Comparison of ENCODE assay signal across 7 mouse cellular contexts in genomic region chr17:36083266-36083869, GRCm38 (mm10). TPM values are rescaled to one million over a fixed set of nuclear protein-coding genes. Genes with fewer than 3 reads are reported as not detected.
DNase-seq lines count a peak whose midpoint lies in the region; ATAC-seq and TF ChIP-seq lines count a peak whose summit lies in the region.

No protein-coding gene starts in this region.

- DNase-seq in urinary bladder, postnatal 25 days (ENCODE audit: low spot score), result peak; percentile 24
- DNase-seq in urinary bladder, postnatal 10 days (ENCODE audit: low spot score), result no peak
- DNase-seq in embryo, embryonic 10 days (ENCODE audit: low spot score), result peak; percentile 73
- peak; percentile 60 to 84 for DNase-seq in kidney, postnatal 25 days
- DNase-seq in stomach, postnatal 0 days (ENCODE audit: low spot score), result peak; percentile 64

- TF ChIP-seq EP300 in stomach, postnatal 0 days (optimal IDR thresholded peaks at IDR 0.05), result no peak

- no peak for TF ChIP-seq CTCF in stomach, postnatal 0 days (IDR thresholded peaks at IDR 0.05; ENCODE audit: low read depth)

- ATAC-seq in heart, embryonic 16.5 days (replicated peaks; ENCODE audit: extremely low read depth, insufficient read depth, low FRiP score), result peak; percentile 37; the same call in 1 of the 2 replicates
- peak; percentile 74 for ATAC-seq in stomach, postnatal 0 days (ENCODE audit: low FRiP score, low TSS enrichment)

- peak overlapping the region; percentile 98 for H3K4me2 ChIP-seq in heart, embryonic 16.5 days (ENCODE audit: low read depth, low read length)
- peak overlapping the region; percentile 82 for H3K4me2 ChIP-seq in stomach, postnatal 0 days (replicated peaks; ENCODE audit: low read depth)

- H3K9ac ChIP-seq in heart, embryonic 16.5 days (ENCODE audit: low read length), result peak overlapping the region; percentile 28
- peak overlapping the region; percentile 45 for H3K9ac ChIP-seq in stomach, postnatal 0 days (ENCODE audit: low read length)

- H3K9me3 ChIP-seq in heart, embryonic 16.5 days (replicated peaks; ENCODE audit: control insufficient read depth, low read length), result no peaks in the 10 kb centered on the region
- no peaks in the 10 kb centered on the region for H3K9me3 ChIP-seq in megakaryocyte, embryonic 14.5 days
- no peaks in the 10 kb centered on the region for H3K9me3 ChIP-seq in stomach, postnatal 0 days (ENCODE audit: control insufficient read depth, low read length)

- peaks cover 27% of the 10 kb centered on the region for H3K27me3 ChIP-seq in heart, embryonic 16.5 days (ENCODE audit: control insufficient read depth, insufficient read depth, low read length)
- peaks cover 41% of the 10 kb centered on the region for H3K27me3 ChIP-seq in megakaryocyte, embryonic 14.5 days (replicated peaks)
- no peaks in the 10 kb centered on the region for H3K27me3 ChIP-seq in stomach, postnatal 0 days (ENCODE audit: control insufficient read depth, insufficient read depth, low read length)

- no peaks in the 10 kb centered on the region for H3K36me3 ChIP-seq in heart, embryonic 16.5 days (ENCODE audit: control insufficient read depth, insufficient read depth)
- H3K36me3 ChIP-seq in megakaryocyte, embryonic 14.5 days (replicated peaks; ENCODE audit: low read length), result no peaks in the 10 kb centered on the region
- no peaks in the 10 kb centered on the region for H3K36me3 ChIP-seq in stomach, postnatal 0 days (ENCODE audit: control insufficient read depth, insufficient read depth, low read length)

- no peaks in the 10 kb centered on the region; the same call in 1 of the 2 replicates for H3K4me1 ChIP-seq in heart, embryonic 16.5 days (ENCODE audit: control insufficient read depth, insufficient read depth, low read length)
- H3K4me1 ChIP-seq in megakaryocyte, embryonic 14.5 days, result peaks cover 14% of the 10 kb centered on the region
- H3K4me1 ChIP-seq in stomach, postnatal 0 days (replicated peaks; ENCODE audit: control insufficient read depth, insufficient read depth), result no peaks in the 10 kb centered on the region

- no peak overlapping the region for H3K27ac ChIP-seq in heart, embryonic 16.5 days (ENCODE audit: low read length)
- H3K27ac ChIP-seq in stomach, postnatal 0 days (replicated peaks), result no peak overlapping the region

- under 1% methylated on average over 46 of the region's 46 CpGs for WGBS in heart, embryonic 16.5 days
- under 1% methylated on average over 46 of the region's 46 CpGs for WGBS in stomach, postnatal 0 days

- peak overlapping the region; percentile 59 for H3K4me3 ChIP-seq in heart, embryonic 16.5 days (ENCODE audit: low read length)
- H3K4me3 ChIP-seq in megakaryocyte, embryonic 14.5 days (replicated peaks), result peak overlapping the region; percentile 92
- H3K4me3 ChIP-seq in stomach, postnatal 0 days (ENCODE audit: low read depth, low read length), result peak overlapping the region; percentile 53

RNA-seq across cellular contexts. Expression of gene Gm11127, which starts 25.2 kb away (rescaled TPM):
- polyA plus RNA-seq in heart, embryonic 16.5 days (2015; fragmentation: Nextera tagmentation; extraction: Ambion mirVana), result 0.24 TPM in 1 of 2 replicates, not detected in the other
- polyA plus RNA-seq in megakaryocyte, embryonic 14.5 days (2012; ENCODE audit: insufficient read depth, low replicate concordance), result 20.5 TPM in 1 of 2 replicates, not detected in the other
- polyA plus RNA-seq in stomach, postnatal 0 days (2015; fragmentation: Nextera tagmentation; extraction: Ambion mirVana), result 0.08 and 0.10 TPM in 2 replicates

RNA-seq across cellular contexts. Expression of gene Gm19684, which starts 38.1 kb away (rescaled TPM):
- 0.21 TPM in 1 of 2 replicates, not detected in the other for polyA plus RNA-seq in heart, embryonic 16.5 days (2015; fragmentation: Nextera tagmentation; extraction: Ambion mirVana)
- polyA plus RNA-seq in megakaryocyte, embryonic 14.5 days (2012; ENCODE audit: insufficient read depth, low replicate concordance), result 0.29 TPM in 1 of 2 replicates, not detected in the other
- not detected in 2 replicates for polyA plus RNA-seq in stomach, postnatal 0 days (2015; fragmentation: Nextera tagmentation; extraction: Ambion mirVana)

RNA-seq across cellular contexts. Expression of gene Gm6034, which starts 40.6 kb away (rescaled TPM):
- not detected in 2 replicates for polyA plus RNA-seq in heart, embryonic 16.5 days (2015; fragmentation: Nextera tagmentation; extraction: Ambion mirVana)
- 0.25 TPM in 1 of 2 replicates, not detected in the other for polyA plus RNA-seq in megakaryocyte, embryonic 14.5 days (2012; ENCODE audit: insufficient read depth, low replicate concordance)
- not detected in 2 replicates for polyA plus RNA-seq in stomach, postnatal 0 days (2015; fragmentation: Nextera tagmentation; extraction: Ambion mirVana)

RNA-seq across cellular contexts. Expression of gene H2-T22, which starts 40.8 kb away (rescaled TPM):
- polyA plus RNA-seq in heart, embryonic 16.5 days (2015; fragmentation: Nextera tagmentation; extraction: Ambion mirVana), result 10.1 and 12.6 TPM in 2 replicates
- polyA plus RNA-seq in megakaryocyte, embryonic 14.5 days (2012; ENCODE audit: insufficient read depth, low replicate concordance), result 6.2 TPM in 1 of 2 replicates, not detected in the other
- 18.9 and 21.0 TPM in 2 replicates for polyA plus RNA-seq in stomach, postnatal 0 days (2015; fragmentation: Nextera tagmentation; extraction: Ambion mirVana)

RNA-seq across cellular contexts. Expression of gene Gm7030, which starts 45.9 kb away (rescaled TPM):
- polyA plus RNA-seq in heart, embryonic 16.5 days (2015; fragmentation: Nextera tagmentation; extraction: Ambion mirVana), result 0.22 and 0.39 TPM in 2 replicates
- 0.46 TPM in 1 of 2 replicates, not detected in the other for polyA plus RNA-seq in megakaryocyte, embryonic 14.5 days (2012; ENCODE audit: insufficient read depth, low replicate concordance)
- not detected in 2 replicates for polyA plus RNA-seq in stomach, postnatal 0 days (2015; fragmentation: Nextera tagmentation; extraction: Ambion mirVana)
